Mouse (Mus musculus) thymus, adult 2 months (tissue): ENCODE results near the gene 1110008P14Rik. TPM values are rescaled to one million over a fixed set of nuclear protein-coding genes. Genes with fewer than 3 reads are reported as not detected.

Source experiments
- DNase-seq: peaks from one replicate; pipeline ENCODE4 v3.0.0; 2021
- H3K27ac ChIP-seq: fragments of 200-500 bp; 2 replicates; pipeline ENCODE4 v1.5.1; 2012; ENCODE audit warnings: low read length, control low read depth; ENCODE audit not compliant: control insufficient read depth, insufficient read depth
- H3K27me3 ChIP-seq: fragments of 200-500 bp; 2 replicates; pipeline ENCODE4 v1.6.1; 2012; ENCODE audit warnings: mild to moderate bottlenecking, low read length, moderate library complexity, mixed read lengths; ENCODE audit not compliant: control insufficient read depth, insufficient read depth
- H3K36me3 ChIP-seq: fragments of 200-500 bp; 2 replicates; pipeline ENCODE4 v1.6.1; 2012; ENCODE audit warnings: mild to moderate bottlenecking, low read length, moderate library complexity; ENCODE audit not compliant: control insufficient read depth, insufficient read depth
- H3K4me1 ChIP-seq: fragments of 200-500 bp; replicated peaks from 2 replicates; pipeline ENCODE4 v1.6.1; 2012; ENCODE audit warnings: low read length; ENCODE audit not compliant: control insufficient read depth, insufficient read depth
- H3K4me3 ChIP-seq: fragments of 200-500 bp; 2 replicates; pipeline ENCODE4 v1.5.1; 2012; ENCODE audit warnings: mild to moderate bottlenecking, low read length, control low read depth, moderate library complexity; ENCODE audit not compliant: control insufficient read depth, insufficient read depth
- CTCF ChIP-seq: fragments of 200-500 bp; IDR thresholded peaks from 2 replicates; pipeline ENCODE4 v1.5.1; 2012; ENCODE audit warnings: mild to moderate bottlenecking, control low read depth, low read length, moderate library complexity, borderline replicate concordance; ENCODE audit not compliant: control insufficient read depth, poor library complexity, insufficient read depth; ENCODE audit errors: extremely low read depth
- POLR2A ChIP-seq: fragments of 200-500 bp; IDR thresholded peaks from 2 replicates; pipeline ENCODE4 v1.6.1; 2012; ENCODE audit warnings: mild to moderate bottlenecking, low read length, control low read depth, moderate library complexity; ENCODE audit not compliant: control insufficient read depth, poor library complexity, insufficient read depth; ENCODE audit errors: extremely low read depth
- WGBS: fragments of 180-500 bp; shearing (Covaris S2); methylation state at CpG from one replicate; pipeline ENCODE4 v1.1.7; 2018; 5-methylcytosine and 5-hydroxymethylcytosine counted together
- polyA plus RNA-seq: library from polyadenylated mRNA; depleted of rRNA; stranded (reverse); fragments of >200 nt; gene quantifications from 2 replicates; pipeline ENCODE4 v1.2.3, GENCODE M21; 2012

1110008P14Rik gene
- polyA plus RNA-seq, 1 experiment = 257 TPM

DNA sequence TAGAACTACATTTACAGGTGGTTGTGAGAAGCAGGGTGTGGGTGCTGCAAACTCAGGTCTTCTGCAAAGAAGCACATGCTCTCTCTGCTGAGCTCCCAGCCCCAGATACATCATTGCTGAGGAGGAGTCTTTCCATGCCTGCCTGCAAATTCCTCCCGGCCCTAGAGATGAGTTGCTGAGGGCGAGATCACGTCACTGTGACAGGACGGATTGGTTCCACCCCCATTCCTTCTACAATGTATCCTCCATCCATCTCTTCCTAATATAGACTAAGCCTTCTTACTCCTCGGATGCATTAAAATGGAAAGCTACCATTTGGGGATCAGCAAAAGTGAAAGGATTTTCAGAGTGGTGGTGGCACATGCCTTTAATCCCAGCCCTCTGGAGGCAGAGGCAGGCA lies 43.8 kb upstream of the 1110008P14Rik start:
- no peak overlapping the region for H3K4me3 ChIP-seq
- no peaks in the 10 kb centered on the region for H3K27me3 ChIP-seq
- no peak for DNase-seq
- no peaks in the 10 kb centered on the region for H3K36me3 ChIP-seq
- H3K27ac ChIP-seq = no peak overlapping the region
- TF ChIP-seq CTCF (no peak), POLR2A (no peak)
- H3K4me1 ChIP-seq = peaks cover 14% of the 10 kb centered on the region
- WGBS = 91% methylated on average over 5 of the region's 5 CpGs

DNA sequence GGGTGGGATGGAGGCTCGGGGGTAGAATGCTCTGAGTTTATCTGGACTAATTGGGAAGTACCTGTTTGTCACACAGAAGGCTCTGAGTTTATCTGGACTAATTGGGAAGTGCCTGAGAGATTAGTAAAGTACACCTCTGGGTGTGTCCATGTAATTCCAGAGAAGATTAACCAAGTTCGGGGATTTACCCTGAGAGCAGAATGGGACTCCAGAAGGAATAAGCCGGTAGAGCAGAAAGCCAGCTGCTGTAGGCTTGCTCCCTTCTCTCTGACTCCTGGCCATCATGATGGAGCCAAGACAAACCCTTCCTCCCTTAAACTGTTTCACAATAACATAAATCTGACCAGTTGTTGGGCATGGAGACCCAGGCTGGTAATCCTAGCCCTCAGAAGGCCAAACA lies 43.1 kb upstream of the 1110008P14Rik start:
- H3K4me1 ChIP-seq = peaks cover 14% of the 10 kb centered on the region
- H3K36me3 ChIP-seq = peaks cover 4% of the 10 kb centered on the region
- no peak for DNase-seq
- TF ChIP-seq POLR2A (no peak), CTCF (no peak)
- H3K4me3 ChIP-seq = no peak overlapping the region
- H3K27me3 ChIP-seq = no peaks in the 10 kb centered on the region
- 91% methylated on average over 3 of the region's 3 CpGs for WGBS
- no peak overlapping the region for H3K27ac ChIP-seq

DNA sequence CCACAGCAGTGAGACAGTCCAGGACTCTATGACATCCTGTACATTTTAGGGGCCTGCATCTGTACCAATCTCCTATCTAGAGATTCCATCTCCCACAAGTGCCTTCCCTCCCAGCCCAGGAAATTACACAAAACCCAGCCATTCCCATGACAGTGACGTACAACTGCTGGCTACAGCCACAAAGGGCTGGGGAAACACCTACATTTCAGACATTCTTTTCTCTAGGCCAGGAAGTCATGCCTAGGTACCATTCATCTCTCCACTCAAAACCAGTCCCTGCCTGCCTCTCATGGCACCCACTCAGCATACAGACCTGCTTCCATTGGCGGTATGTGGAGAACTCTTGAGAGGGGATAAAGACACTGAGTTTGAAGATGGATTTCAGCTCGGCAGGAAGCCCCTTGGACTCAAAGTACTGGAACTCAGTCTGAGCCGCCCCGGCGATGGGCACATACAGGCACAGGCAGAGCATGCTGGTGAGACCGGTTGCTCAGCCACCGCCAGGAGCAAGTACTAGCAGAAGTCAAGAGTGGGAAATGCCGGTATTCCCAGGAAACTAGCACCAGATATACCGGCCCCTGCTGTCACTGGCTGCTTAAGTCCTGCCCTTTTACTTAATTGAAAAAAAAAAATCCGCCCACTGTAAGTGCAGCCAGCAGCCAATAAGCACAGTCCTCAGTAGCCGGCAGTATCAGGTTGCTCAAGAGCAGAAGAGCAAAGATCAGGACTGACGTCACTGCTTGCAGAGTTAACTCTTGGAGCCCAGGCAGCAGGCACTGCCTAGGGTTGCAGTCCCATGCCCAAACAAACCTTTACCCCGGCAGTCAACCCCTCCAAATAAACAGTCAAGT lies 42.0 kb upstream of the 1110008P14Rik start:
- peaks cover 15% of the 10 kb centered on the region for H3K36me3 ChIP-seq
- no peak for TF ChIP-seq POLR2A
- TF ChIP-seq CTCF = no peak
- peaks cover 14% of the 10 kb centered on the region for H3K4me1 ChIP-seq
- DNase-seq = no peak
- H3K4me3 ChIP-seq = no peak overlapping the region
- no peaks in the 10 kb centered on the region for H3K27me3 ChIP-seq
- peak overlapping the region; percentile 20; the same call in 1 of the 2 replicates for H3K27ac ChIP-seq
- 58% methylated on average over 14 of the region's 14 CpGs for WGBS

DNA sequence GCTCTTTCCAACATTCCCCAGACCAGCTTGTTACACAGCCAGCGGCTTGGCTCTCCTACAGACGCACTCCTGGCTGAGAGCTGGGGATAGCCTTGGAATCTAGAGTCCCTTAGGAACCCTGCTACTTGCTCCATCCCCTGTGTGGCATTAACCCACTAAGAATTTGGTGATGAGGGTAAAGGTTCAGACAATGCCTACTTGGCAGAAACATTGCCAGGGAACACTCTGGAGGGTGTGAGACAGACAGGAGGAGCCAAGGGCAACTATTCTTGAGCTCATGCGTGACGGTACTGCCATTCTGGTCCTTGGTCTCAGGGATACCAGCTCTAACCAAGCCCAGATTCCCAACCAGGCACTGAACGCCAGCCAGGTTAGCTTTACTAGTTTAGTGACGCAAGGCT lies 40.1 kb upstream of the 1110008P14Rik start:
- peaks cover 11% of the 10 kb centered on the region for H3K4me1 ChIP-seq
- 96% methylated on average over 6 of the region's 6 CpGs for WGBS
- no peak overlapping the region for H3K27ac ChIP-seq
- no peak overlapping the region for H3K4me3 ChIP-seq
- TF ChIP-seq POLR2A = no peak
- no peak for TF ChIP-seq CTCF
- H3K27me3 ChIP-seq = no peaks in the 10 kb centered on the region
- DNase-seq = no peak
- H3K36me3 ChIP-seq = peaks cover 34% of the 10 kb centered on the region

DNA sequence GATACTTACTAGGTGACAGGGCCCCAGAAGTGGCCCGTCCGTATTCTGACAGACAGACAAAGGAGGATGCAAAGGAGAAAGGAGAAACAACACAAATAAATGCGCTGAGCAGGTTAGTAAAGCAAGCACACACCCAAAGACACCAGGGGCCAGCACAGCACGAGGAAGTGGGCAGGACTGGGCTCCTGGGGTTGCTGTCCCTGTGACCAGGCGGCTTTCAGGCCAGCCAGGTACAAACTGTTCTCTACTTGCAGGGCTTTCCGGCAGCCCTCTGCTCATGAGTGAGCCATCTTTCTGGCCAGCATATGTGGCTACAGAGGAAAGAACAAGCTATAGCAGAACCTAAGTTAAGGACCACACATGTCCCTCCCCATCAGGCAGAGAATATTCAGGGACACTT lies 38.9 kb upstream of the 1110008P14Rik start:
- DNase-seq = no peak
- peaks cover 45% of the 10 kb centered on the region for H3K36me3 ChIP-seq
- H3K4me3 ChIP-seq = no peak overlapping the region
- H3K27me3 ChIP-seq = no peaks in the 10 kb centered on the region
- TF ChIP-seq CTCF (no peak), POLR2A (no peak)
- no peak overlapping the region for H3K27ac ChIP-seq
- 96% methylated on average over 6 of the region's 6 CpGs for WGBS
- peaks cover 11% of the 10 kb centered on the region for H3K4me1 ChIP-seq

DNA sequence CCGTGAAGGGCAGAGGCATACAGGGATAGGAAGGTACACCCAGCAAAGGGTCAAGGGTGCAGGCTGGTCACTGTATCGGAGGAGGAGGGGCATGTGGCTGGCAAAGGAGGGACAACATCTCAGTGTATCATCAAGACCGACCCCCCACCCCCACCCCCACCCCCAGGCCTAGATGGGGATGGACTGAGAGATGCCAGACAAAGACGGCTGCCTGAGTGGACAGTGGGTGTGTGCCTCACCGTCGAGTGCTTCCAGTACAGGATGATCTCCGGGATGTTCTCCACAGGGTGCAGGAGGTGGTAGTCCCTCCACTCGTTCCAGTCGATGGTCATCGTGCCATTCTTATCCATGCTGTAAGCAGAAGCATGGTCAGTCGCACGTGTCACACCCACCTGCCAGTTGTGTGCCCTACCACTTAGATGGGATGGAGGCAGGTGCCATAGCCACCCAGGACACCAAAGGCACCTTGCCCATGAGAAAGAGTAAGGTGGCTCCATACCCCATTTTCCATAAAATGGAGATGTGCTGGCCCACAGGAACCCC lies 38.4 kb upstream of the 1110008P14Rik start:
- Histone ChIP-seq H3K27ac (no peak overlapping the region), H3K36me3 (peaks cover 49% of the 10 kb centered on the region), H3K27me3 (no peaks in the 10 kb centered on the region), H3K4me1 (peaks cover 11% of the 10 kb centered on the region), H3K4me3 (no peak overlapping the region)
- DNase-seq = no peak
- 95% methylated on average over 12 of the region's 12 CpGs for WGBS
- no peak for TF ChIP-seq POLR2A
- no peak for TF ChIP-seq CTCF

DNA sequence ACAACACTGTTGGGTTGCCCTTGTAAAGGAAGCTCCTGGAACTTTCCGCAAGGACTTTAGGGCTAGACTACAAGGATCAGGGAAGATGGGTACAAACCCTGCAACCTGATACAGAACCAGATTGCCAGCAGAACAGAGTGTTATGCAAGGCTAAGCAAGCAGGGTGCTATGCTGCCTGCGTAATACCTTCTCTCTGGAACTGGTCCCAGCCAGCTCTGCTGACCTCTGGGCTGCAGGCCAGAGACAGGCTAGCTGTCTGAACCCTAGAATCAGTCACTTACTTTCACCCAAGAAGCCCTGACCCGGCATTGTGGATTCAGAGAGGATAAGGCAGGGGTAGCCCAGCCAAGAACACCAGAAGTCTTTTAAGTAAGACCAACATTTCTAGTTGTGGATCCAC lies 37.6 kb upstream of the 1110008P14Rik start:
- Histone ChIP-seq H3K4me1 (peaks cover 11% of the 10 kb centered on the region), H3K4me3 (no peak overlapping the region), H3K36me3 (peaks cover 53% of the 10 kb centered on the region), H3K27me3 (no peaks in the 10 kb centered on the region), H3K27ac (no peak overlapping the region)
- TF ChIP-seq POLR2A = no peak
- DNase-seq = no peak
- WGBS = 94% methylated on average over 3 of the region's 3 CpGs
